Mouse (Mus musculus) cerebellum, adult 9-11 months (tissue): ENCODE measurements at regions not wholly inside any gene's neighbourhood (a gene's known extent, or its start where the extent isn't known, plus 50 kb on each side); places are given as distances from the start of the nearest gene placed in this dataset.

Source experiments
- DNase-seq: peaks from one replicate; pipeline ENCODE4 v3.0.0; 2022

GRCm38 (mm10) chr8:15470561-15470960, 424.7 kb upstream of the BB014433 start:
- DNase-seq, result no peak

- DNase-seq, result no peak
Measured at GRCm38 (mm10) chr8:15468540-15469476, 422.9 kb upstream of the BB014433 start.

- DNase-seq, result no peak
Measured at GRCm38 (mm10) chr8:15438546-15438945, 392.7 kb upstream of the BB014433 start.

GRCm38 (mm10) chr8:15394722-15395115, 348.8 kb upstream of the BB014433 start:
- DNase-seq, result no peak

- no peak for DNase-seq
Measured at GRCm38 (mm10) chr8:15393936-15394721, 348.3 kb upstream of the BB014433 start.

- peak; percentile 27 for DNase-seq
Measured at GRCm38 (mm10) chr8:15392056-15392455, 346.2 kb upstream of the BB014433 start.

GRCm38 (mm10) chr8:15388791-15389190, 342.9 kb upstream of the BB014433 start:
- DNase-seq, result no peak

GRCm38 (mm10) chr8:15367063-15367462, 321.2 kb upstream of the BB014433 start:
- DNase-seq, result no peak

GRCm38 (mm10) chr8:15364546-15364945, 318.7 kb upstream of the BB014433 start:
- DNase-seq, result no peak

GRCm38 (mm10) chr8:15344151-15344550, 298.3 kb upstream of the BB014433 start:
- DNase-seq, result no peak

- no peak for DNase-seq
Measured at GRCm38 (mm10) chr8:15343616-15344015, 297.7 kb upstream of the BB014433 start.

GRCm38 (mm10) chr8:15334532-15334931, 288.7 kb upstream of the BB014433 start:
- DNase-seq, result no peak

- no peak for DNase-seq
Measured at GRCm38 (mm10) chr8:15327312-15327711, 281.4 kb upstream of the BB014433 start.

GRCm38 (mm10) chr8:15323421-15323820, 277.5 kb upstream of the BB014433 start:
- DNase-seq, result no peak

- no peak for DNase-seq
Measured at GRCm38 (mm10) chr8:15318082-15318816, 272.4 kb upstream of the BB014433 start.

GRCm38 (mm10) chr8:15313481-15313880, 267.6 kb upstream of the BB014433 start:
- no peak for DNase-seq

GRCm38 (mm10) chr8:15311509-15311908, 265.6 kb upstream of the BB014433 start:
- no peak for DNase-seq

GRCm38 (mm10) chr8:15311045-15311444, 265.2 kb upstream of the BB014433 start:
- DNase-seq, result no peak

- no peak for DNase-seq
Measured at GRCm38 (mm10) chr8:15304143-15304677, 258.3 kb upstream of the BB014433 start.

- DNase-seq, result no peak
Measured at GRCm38 (mm10) chr8:15273775-15274174, 227.9 kb upstream of the BB014433 start.

- DNase-seq, result no peak
Measured at GRCm38 (mm10) chr8:15271793-15272587, 226.1 kb upstream of the BB014433 start.

GRCm38 (mm10) chr8:15270290-15270689, 224.4 kb upstream of the BB014433 start:
- peak; percentile 15 for DNase-seq
